Mouse (Mus musculus) bone marrow, adult 2 months (tissue): ENCODE results near the gene Med13l.

Experiments
- CTCF ChIP-seq: fragments of 200-500 bp; IDR thresholded peaks from 2 replicates; pipeline ENCODE4 v1.5.1; 2011; ENCODE audit warnings: low read length, control low read depth; ENCODE audit not compliant: control insufficient read depth, insufficient read depth
- POLR2A ChIP-seq: fragments of 200-500 bp; IDR thresholded peaks from 2 replicates; pipeline ENCODE4 v1.6.1; 2011; ENCODE audit warnings: low read depth, mild to moderate bottlenecking, control low read depth, low read length, borderline replicate concordance; ENCODE audit not compliant: control insufficient read depth

GRCm38 (mm10) chr5:118525634-118526033 is 34.8 kb upstream of the Med13l start:
- TF ChIP-seq POLR2A (no peak), CTCF (no peak)
